Mouse (Mus musculus) left cerebral cortex, postnatal 10 days (tissue): Measurements from ENCODE around the gene Rundc1. TPM values are rescaled to one million over a fixed set of nuclear protein-coding genes. Genes with fewer than 3 reads are reported as not detected.
"Not testable (repeated sequence)": the region's sequence is repeated elsewhere in the genome, so short reads cannot be mapped to it uniquely, and the experiment has no call there.

ENCODE experiments used
- DNase-seq, 2 experiments: peaks; one replicate each; pipeline ENCODE4 v3.0.0; 2021 to 2022; ENCODE audit warnings: low spot score in 2 of 2, mixed read lengths in 1 of 2; ENCODE audit errors: extremely low spot score in 1 of 2
- intact Hi-C: fragments of 180-260 bp; cut with DNase I; formaldehyde crosslinking; loops from one replicate; pipeline ENCODE4 v1.15.1; 2025
- total RNA-seq, 2 experiments: library from RNA; stranded (reverse); gene quantifications; 2 replicates each; pipeline ENCODE4 v1.2.3; 2021

The Rundc1 gene
- total RNA-seq, 2 experiments from 2014 or later = 24.4 to 26.0 TPM

DNA sequence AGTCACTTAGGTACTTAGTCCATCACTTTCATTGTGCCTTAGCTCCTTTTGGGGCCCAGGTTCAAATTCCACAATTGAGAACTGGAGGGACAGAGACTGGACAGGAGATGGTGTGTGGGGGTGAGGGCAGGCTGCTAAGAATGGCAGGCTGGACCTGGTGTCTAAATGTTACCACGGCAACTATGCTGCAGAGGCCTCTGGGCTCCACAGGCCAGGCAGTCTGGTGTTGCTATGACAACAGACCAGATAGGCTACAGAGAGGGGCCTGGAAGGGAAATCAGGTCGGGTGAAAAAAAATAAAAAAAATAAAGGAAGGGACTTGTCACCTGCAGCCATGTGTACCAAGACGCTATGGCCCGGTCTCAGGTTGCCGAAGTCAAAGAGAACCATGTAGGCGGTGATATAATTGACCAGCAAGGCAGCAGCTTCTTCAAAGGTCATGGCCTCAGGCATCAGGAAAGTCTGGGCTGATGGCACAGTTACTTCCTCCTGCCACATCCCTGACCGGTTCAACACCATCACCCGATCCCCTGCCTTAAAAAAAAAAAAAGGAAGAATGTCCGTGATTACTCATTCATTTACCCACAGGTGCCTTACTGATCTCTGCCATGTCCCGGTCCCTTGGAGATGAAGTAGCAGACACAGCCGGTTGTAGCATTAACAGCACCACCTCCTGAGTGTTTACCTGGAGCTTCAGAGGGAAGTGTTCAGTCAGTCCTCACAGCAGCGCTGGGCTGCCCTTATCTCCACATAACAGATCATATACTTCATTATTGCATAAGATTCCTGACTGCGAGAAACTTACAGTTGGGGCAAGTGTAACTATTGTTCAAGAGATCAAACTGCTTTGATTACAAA lies 37.9 kb downstream of the Rundc1 start:
- intact Hi-C loops = no loop called here
- DNase-seq = peak in 1 of 2 experiments; percentile 20

DNA sequence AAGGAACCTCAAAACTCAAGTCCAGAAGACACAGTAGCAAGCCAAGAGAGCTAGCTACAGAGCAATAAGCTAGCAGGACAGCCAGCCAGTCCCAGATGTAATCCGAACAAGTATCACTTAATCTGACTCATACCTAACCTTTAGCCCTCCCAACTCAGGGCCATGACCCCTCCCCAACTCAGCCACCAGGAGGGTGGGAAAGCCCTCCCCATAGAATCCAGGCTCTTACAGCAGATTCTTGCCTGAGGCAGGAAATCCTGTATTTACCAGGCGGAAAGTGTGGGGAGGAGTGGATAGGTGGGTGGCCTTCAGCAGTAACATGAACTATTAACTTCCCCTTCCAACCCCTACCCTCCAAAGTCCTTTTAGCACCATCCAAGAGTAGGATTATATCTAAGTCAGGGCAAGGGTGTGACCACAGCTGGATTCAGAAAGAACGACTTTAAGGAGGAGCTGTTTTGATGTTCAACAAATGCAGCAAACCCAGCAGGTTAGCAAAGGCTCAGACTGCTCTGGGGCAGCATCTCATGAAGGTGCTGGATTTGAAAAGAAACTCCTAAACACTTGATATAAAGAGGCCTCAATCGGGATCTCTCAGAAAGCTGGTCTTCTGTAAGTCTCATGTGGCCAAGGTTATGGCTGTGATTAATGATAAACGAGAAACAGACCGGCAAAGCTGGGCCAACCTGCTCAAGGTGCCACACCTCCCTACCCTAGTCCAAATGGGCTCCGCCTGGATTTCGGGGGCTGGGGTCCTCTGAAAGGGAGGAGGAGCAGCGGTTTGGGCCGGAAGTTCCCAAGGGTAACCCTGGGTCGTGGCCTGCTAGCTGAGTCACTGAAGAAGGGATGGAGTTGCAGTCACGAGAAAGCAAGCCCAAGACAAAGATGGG lies 39.6 kb downstream of the Rundc1 start, which contains the start of gene Rnd2:
TSS of gene Rnd2 (plus strand) at position 789 of the 890 bp plus-strand sequence.
- intact Hi-C loops = loop anchor here (5.0 kb wide), 1 partner anchor 88 kb away; the partner anchor contains the start of genes Brca1 and Nbr1
- peak in 1 of 2 experiments; percentile 62 for DNase-seq

DNA sequence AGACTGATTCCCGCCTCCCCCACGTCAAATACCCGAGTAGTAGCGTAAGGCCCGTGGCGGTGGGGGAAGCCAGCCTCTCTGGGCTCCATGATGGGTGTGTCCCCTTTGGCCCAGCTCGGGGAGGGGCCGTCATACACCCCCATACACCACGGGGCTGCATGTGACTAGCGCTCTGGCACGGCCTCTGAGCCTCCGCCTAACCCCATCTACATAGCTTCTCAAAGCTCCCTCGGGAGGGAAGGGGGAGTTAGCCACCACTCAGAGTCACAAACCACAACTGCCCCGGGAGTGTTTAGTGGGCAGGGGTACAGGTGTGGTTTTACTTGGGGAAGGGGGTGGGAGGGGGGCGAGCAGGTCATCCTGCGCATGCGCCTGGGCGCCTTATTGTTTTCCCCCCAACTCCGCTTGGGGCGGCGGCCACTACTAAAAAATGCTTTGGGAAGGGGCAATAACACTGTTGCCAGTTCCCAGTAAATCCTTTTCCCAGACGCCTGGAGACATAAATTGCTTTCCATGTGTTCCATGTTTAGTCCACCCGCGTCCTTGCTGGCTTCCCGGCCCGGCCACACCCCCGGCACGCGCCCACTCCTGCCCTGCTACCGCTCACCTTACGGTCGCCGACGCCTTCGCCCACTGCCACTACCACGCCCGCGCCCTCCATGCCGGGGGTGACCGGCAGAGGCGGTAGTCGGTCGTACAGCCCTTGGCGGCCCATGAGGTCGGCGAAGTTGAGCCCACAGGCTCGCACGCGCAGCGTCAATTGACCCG lies 40.4 kb downstream of the Rundc1 start:
- peak in 1 of 2 experiments; percentile 83 for DNase-seq
- intact Hi-C loops = loop anchor here (5.0 kb wide), 1 partner anchor 87 kb away; the partner anchor contains the start of genes Brca1 and Nbr1

DNA sequence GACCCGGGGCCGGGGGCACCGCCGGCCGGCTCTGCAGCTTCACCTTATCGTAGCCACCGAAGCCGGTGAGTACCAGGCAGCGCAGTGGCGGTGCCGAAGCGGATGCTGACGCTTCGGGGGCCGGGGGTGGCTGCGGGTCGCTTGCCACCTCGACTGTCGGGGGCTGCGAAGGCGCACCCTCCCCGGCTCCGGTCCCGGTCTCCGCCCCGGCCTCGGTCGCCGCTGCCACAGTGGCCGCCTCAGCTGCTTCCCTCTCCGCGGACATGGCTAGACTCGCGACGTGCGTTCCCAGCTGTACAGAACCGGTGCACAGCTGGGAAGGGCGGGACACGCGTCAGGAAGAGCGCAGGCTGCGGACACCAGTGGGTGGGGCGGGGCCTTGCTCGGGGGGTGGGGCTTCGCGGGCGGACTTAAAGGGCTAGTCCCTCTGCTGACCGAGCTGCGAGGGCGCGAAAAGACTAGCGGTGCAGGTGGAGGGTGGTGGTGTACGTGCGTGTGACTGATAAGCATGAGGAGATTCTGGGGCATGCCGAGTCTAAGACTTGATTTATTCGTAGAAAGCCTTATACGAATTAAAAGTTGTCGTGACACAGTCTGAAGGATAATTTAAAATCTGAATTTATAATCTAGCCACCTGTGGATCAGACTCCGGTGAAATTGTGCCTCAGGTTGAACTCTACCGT lies 41.1 kb downstream of the Rundc1 start, which contains the start of gene Vat1:
TSS of gene Vat1 (minus strand) at position 362 of the 683 bp plus-strand sequence.
- peak in 1 of 2 experiments; percentile 87 for DNase-seq
- intact Hi-C loops = loop anchor here (5.0 kb wide), 1 partner anchor 86 kb away; the partner anchor contains the start of genes Brca1 and Nbr1

DNA sequence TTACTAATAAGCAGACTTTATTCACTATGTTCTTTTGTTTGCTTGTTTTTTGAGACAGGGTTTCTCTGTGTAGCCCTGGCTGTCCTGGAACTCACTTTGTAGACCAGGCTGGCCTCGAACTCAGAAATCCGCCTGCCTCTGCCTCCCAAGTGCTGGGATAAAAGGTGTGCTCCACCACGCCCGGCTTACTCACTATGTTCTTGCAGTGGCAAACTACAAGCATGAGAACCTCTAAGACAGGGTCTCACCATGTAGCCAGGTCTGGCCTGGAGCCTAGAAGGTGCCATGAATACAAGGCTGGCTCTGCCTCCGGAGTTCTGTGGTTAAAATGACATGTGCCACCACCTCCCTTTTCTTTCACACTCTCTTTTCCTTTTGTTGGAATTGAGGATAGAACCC lies 41.7 kb downstream of the Rundc1 start:
- not testable (repeated sequence) for DNase-seq
- intact Hi-C loops = loop anchor here (5.0 kb wide), 1 partner anchor 86 kb away; the partner anchor contains the start of genes Brca1 and Nbr1

DNA sequence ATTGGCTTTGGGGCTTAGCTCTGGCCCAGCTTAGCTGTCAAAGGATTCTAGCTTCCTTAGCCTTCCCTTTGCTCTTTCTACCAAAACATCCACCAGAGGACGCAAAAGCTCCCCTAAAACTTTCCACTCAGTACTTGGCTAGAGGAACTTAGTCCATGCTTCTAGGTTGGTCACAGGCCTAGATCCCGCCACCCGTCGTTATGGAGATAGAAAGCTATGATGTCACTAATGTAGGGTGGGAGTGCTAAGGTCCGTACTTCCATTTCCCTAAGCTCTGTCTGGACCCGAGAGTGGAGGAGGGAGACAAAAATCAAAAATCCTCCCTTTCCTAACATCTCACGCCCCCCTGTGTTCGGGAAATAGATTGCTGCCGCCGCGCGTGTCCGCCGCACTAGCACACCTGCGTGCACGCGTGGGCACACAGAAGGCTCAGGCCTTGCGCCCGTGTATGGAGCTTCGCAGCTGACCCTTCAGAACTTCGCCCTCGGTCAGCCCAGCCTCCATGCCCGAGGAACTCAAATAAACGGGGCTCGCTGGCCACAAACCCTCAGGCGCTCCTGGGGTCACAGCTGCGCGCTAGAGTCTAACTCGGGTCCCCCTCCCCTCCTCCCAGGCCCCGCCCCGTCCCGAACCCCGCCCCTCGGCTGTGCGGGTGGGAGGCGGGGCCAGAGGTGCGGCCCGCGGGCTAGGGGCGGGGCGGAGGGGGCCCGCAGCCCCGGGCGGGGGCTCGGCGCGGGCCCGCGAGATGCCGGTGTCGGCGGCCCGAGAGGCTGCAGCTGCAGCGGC lies 42.8 kb downstream of the Rundc1 start:
- intact Hi-C loops = loop anchor here (5.0 kb wide), 1 partner anchor 85 kb away; the partner anchor contains the start of genes Brca1 and Nbr1

DNA sequence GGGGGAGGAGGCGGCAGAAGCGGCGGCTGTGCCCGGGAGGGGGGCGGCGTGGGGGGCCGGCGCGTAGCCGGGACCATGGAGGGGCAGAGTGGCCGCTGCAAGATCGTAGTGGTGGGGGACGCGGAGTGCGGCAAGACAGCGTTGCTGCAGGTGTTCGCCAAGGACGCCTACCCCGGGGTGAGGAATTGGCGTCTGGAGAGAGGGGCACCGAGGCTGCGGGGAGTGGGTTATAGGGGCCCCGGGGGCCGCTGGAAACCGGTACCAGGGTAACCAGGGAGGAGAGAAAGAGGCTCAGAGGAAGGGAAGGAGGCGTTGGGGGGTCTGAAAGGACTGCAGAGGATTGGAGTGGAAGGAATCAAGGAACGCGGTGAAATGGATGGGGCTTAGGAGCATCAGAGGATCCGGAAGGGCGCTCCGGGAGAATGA lies 43.4 kb downstream of the Rundc1 start:
- DNase-seq = no peak
- intact Hi-C loops = loop anchor here (5.0 kb wide), 1 partner anchor 84 kb away; the partner anchor contains the start of genes Brca1 and Nbr1

More for the DNA sequence above, 42.8 kb downstream of the Rundc1 start:
- peak; percentile 75 to 80 for DNase-seq

DNA sequence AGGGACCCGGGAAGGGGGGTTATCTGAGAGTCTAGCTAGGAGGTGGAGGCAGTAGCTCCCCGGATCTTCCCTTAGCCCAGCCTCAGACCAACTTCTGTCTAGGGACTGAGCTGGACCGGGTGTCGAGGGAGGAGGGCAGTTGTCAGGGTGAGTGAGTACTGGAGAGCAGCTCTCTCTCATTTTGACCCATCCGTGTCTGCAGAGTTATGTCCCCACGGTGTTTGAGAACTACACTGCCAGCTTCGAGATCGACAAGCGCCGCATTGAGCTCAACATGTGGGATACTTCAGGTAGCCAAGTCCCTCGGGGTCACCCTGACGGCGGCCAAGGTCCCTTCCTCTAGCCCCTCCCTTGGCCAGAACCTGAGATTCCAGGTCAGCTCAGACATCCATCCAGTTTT lies 43.8 kb downstream of the Rundc1 start:
- intact Hi-C loops = loop anchor here (5.0 kb wide), 1 partner anchor 84 kb away; the partner anchor contains the start of genes Brca1 and Nbr1
- no peak for DNase-seq

DNA sequence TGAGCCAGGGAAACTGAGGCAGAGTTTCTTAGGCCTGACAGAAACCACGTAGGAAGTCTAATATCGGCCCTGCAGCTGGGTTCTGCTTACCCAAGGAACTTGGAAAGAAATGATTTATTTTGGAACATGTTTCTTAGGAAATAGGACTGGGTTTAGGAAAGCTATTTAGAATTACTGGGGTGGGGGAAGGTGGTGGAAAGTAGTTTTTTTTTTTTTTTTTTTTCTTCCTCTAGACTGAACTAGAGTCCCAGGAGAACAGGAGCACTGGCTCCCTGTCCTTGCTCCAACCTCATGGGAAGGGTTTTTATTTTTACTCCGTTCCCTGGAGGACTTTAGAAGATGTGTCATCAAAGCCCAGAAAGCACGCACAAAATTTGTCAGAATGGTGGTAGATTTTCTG lies 44.3 kb downstream of the Rundc1 start:
- intact Hi-C loops = loop anchor here (5.0 kb wide), 1 partner anchor 83 kb away; the partner anchor contains the start of genes Brca1 and Nbr1

DNA sequence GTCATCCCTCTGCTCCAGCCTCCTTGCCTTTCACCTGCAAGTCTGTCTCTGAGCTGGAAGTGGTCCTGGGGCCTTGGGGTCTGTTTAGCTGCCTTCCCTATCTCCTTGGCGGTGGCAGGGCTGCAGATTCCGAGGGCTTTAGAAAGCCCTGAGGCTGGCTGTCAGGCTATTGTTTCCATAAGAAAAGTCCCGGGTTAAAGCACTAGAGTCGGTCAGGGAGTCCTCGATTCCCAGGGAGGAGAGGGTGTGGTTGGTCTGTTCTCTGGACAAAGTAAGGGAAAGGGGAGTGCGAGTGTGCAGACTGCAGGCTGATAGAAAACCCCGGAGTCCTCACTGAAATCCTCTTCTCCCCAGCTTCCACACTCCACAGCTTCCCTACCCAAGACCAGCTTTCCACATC lies 45.3 kb downstream of the Rundc1 start:
- DNase-seq = no peak
- intact Hi-C loops = loop anchor here (5.0 kb wide), 1 partner anchor 42 kb away; no protein-coding TSS in a partner anchor

More for the DNA sequence above, 44.3 kb downstream of the Rundc1 start:
- no peak for DNase-seq

DNA sequence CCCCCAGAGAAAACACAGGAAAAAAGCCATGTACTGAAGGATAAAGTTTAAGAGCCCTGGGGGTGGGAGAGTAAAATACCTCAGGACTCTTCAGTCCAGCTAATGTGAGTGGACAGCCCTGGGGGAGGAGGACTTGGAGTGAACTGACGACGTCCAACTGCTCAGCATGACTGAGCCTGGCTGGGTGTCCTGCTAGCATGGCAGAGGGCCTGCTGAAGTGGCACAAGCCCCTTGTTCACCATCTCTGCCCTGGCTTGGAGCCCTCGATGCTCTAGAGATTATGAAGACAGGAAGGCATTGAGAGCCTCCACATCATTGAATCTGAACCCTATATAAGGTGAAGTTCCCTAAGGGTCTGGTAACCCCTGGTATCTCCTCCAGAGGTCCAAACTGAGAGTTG lies 47.0 kb downstream of the Rundc1 start:
- intact Hi-C loops = loop anchor here (5.0 kb wide), 1 partner anchor 40 kb away; no protein-coding TSS in a partner anchor
- no peak for DNase-seq

DNA sequence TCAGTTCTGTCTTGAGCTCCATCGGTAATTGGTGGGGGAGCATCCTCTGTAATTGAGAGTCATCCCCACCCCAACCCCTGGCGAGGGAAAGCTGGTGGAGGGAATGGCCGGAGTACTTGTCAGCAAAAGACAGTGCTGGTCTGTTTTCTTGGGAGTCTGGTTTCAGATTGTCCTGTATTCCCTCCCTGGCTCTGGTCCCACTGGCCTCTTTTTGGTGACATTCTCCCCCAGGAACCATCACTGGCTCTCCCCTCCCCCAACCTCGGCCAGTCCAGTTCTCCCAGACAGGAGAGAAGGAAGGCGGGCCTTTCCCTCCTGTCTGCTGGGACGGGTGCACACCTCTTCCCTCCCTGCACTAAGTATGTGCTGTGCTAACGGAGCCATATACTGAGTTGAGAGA lies 47.5 kb downstream of the Rundc1 start:
- intact Hi-C loops = loop anchor here (5.0 kb wide), 1 partner anchor 40 kb away; no protein-coding TSS in a partner anchor
- peak; percentile 42 to 79 for DNase-seq

DNA sequence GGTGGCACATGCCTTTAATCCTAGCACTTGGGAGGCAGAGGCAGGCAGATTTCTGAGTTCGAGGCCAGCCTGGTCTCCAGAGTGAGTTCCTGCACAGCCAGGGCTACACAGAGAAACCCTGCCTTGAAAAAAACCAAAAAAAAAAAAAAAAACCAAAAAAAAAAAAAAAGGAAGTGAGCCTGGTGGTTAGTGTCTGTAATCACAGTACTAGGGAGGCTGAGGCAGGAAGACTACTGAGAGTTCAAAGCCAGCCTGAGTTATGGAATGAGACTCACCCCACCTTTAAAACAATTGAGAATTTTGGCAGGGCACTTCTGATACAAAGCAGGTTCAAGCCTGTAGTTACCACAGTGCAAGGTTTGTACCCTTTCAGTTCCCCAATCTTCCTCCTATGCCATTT lies 48.8 kb downstream of the Rundc1 start:
- DNase-seq = not testable (repeated sequence)
- intact Hi-C loops = loop anchor here (5.0 kb wide), 1 partner anchor 39 kb away; no protein-coding TSS in a partner anchor

DNA sequence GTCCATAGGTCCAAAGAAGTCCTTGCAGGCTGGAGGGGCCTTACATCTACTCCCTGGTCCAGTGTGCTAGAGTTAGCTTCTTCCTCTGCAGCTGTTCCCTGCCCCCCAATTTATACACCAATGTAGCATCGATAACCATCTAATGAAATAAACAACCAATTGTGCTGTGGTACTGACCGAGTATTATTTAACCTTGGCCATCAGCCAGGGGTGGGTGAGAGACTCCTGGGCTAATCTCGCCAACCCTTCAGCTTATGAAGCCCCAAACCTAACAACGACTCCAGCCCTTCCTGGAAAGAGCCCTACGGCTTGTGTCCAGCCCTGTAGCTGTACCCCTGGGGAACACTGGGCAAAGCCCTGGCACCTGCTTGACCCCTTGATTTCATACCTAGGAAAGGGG lies 49.4 kb downstream of the Rundc1 start:
- DNase-seq = no peak
- intact Hi-C loops = loop anchor here (5.0 kb wide), 1 partner anchor 38 kb away; no protein-coding TSS in a partner anchor

DNA sequence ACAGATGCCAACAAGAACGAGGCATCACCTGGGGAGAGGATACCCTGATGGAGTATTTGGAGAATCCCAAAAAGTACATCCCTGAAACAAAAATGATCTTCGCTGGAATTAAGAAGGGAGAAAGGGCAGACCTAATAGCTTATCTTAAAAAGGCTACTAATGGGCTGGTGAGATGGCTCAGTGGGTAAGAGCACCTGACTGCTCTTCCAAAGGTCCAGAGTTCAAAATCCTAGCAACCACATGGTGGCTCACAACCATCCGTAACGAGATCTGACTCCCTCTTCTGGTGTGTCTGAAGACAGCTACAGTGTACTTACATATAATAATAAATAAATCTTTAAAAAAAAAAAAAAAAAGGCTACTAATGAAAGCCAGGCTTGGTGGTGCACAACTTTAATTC lies 51.5 kb downstream of the Rundc1 start:
- intact Hi-C loops, DNase-seq: not testable (repeated sequence)

DNA sequence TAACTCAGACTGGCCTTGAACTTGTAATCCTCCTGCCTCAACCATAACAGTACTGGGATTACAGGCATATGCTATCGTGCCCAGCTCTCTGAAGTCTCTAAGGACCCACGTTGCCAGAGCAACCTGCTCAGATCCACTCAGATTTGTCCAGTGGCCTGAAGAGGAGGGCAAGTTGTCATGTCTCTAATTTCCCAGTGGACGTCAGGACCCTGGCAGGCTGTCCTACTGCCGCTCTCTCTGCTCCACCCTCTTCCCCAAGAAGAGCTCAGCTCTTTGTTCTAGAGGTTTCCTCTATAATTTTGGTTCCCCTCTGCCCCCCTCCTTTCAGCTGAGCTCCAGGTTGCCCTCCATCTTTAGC lies 52.3 kb downstream of the Rundc1 start:
- intact Hi-C loops = no loop called here
- DNase-seq = no peak
